Mouse (Mus musculus) T-helper 17 cell (primary cell): ENCODE data around the gene Dync1i1.

Experiments
- in situ Hi-C, 2 experiments: fragments of 300-600 bp; cut with MboI, MseI; formaldehyde crosslinking; loops; 1 replicate in 1 of 2; 2 replicates in 1 of 2; pipeline ENCODE4 v1.15.1; 2025; ENCODE audit warnings: high pct_unique_total_duplicates in 2 of 2

The Dync1i1 gene

DNA sequence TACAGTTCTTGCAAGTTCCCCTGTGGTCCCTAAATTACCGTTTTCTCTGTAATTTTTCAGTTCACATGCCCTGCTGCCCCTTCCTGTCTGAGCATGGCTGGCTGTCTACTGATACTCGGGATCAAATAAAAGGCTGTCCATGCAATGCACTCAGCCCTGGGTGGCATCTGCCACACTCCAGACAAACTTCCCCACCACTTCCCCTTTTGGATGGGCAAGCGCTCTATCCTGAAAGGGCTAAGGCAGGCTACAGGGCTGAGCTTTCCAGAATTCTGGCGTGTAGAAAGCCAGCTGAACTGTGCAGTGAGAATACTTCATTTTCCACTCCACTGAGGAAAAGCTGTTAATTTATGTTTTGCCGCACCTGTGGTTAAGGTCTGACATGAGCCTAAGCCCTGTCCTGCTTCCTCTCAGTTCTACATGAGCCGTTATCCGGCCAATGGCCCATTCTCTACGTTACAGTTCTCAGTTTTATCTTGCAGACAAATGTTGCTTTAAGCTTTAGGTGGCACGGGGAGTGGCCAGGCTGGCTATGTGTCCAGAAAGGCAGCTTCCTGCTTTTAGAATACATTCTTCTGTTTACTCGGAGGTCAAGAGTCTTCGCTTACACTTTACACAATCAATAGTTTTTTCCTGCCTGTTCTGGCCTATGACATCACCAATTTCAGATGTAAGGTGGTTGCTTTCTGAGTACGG lies 321.4 kb downstream of the Dync1i1 start:
- in situ Hi-C loops: no loop called here

DNA sequence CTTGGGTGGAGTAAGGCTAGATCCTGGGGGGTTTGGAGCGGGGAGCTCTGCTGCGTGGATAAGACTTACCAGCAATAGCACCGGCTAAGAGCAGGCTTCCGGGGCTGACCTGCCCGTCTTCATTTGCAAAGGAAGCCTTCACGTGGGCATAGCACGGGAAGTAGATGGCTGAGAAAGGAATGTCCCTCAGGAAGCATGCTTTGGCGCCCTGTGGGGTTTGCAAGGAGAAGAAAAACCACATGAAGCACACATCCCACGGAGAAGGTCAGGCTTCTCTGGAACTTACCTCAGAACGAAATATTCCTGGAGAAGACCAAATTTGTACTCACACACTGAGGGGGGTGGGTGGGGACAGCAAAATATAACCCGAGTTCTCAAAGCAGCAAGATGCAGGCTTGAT lies 327.3 kb downstream of the Dync1i1 start:
- in situ Hi-C loops: no loop called here

DNA sequence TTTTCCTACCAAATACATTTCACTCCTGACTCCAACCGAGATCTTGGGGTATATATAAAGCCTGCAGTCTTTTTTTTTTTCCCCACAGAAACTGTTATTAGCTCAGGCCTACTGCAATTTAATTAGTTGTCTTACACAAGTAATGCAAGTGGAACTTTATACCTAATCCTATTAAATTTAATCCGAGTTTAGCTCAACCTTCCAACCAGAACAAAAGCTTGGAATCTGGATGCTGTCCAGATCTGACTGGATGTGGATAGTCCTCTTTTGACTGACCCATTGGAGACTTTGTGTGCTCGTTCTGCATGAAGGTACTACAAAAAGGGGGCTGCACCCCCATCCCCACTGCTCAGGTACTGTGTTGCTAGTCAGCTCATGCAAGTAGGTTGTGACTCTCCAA lies 328.5 kb downstream of the Dync1i1 start:
- in situ Hi-C loops: no loop called here

DNA sequence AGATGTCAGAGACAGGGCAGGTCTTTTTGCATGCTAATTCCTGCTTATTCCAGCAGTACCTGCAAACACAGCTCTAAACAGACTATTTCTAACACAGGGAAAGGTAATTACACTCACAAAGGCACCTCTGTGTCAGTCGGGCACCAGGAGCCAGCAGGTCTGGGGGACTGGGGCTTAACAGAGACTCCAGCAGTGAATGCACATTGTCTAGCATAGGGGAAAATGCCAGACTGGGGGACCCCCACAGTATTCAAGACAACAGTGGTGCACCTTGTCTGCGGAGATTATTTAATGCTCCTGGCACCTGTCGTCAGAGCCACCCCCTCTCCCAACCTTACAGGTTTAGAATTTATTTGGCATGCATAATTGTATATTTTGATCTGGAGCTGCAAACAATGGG lies 333.1 kb downstream of the Dync1i1 start:
- in situ Hi-C loops: no loop called here

DNA sequence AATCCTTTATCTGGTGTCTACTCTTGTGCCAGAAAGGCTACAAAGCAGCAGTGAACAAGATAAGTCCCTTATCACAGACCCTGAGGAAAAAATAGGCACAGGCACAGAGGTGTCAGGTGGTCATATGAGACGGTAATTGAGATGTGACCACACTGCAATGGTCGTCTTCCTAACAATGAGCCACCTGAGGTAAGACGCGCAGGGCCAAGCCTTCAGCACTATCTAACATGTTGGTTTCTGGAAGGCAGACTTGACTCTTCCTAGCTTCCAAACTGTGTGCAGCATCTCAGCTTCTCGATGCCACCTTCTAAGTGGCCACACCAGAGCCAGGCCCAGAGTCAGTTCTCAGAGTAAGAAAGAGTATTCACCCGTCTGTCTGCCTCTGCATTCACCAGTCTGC lies 341.8 kb downstream of the Dync1i1 start:
- in situ Hi-C loops: loop anchor here (5.0 kb wide), 1 partner anchor 1795 kb away; no protein-coding TSS in a partner anchor

DNA sequence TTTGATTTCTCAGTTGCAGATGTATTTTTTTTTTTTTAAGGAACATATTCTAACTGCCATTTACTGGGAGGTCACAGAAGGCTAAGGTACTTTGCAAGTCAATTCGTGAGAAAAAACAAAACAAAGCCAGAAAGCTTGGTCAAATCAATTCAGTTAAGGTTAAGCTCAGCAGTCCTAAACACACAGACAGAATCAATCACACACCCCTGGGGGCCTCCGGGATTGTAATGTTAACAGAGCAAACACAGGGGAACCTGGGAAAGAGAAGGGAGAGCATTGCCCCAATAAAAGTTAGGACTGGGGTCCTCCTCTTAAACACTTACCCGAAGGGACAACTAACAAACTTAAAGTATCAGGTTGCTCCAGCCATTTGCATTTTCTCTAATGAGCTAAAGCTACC lies 344.6 kb downstream of the Dync1i1 start:
- in situ Hi-C loops: no loop called here

DNA sequence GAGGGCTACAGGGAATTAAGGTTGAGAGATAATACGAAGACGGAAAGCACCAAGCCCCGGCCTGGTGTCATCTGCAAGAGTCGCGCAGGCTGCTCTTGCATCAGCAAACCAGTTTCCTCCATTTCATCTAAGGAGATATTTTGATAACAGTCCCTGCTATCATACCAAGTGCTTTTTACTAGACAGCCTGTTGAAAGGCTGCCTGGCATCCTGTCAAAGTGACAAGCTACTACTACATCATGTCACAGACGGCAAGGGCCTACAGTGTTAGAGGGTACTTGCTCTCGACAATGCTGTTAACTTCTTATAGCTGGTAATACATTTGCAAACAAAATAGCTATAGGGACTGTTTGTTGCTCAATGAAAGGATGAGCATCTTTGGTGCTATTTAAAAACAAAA lies 345.6 kb downstream of the Dync1i1 start:
- in situ Hi-C loops: no loop called here

DNA sequence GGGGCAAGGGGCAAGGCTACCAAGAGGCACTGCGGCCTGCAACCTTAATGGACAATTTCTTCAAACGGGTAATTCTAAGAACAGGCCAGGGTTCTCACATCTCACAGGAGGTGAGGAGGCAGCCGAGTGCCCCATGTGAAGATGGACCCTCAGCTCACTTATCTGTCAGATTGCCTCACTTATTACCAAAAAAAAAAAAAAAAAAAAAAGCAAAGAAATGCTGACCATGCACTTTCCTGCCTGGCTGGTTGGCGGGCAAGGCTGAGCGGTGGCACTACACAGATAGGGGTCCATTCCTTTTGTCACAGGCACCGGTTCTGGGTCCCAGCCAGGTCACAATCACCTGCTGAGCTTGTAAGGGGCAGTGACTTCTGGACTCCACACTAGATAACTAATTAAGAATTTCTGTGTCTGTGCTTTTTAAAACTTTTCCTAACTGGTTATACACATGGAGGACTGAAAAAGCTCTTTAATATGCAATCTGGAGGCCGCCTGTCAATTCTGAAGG lies 350.6 kb downstream of the Dync1i1 start:
- in situ Hi-C loops: no loop called here

DNA sequence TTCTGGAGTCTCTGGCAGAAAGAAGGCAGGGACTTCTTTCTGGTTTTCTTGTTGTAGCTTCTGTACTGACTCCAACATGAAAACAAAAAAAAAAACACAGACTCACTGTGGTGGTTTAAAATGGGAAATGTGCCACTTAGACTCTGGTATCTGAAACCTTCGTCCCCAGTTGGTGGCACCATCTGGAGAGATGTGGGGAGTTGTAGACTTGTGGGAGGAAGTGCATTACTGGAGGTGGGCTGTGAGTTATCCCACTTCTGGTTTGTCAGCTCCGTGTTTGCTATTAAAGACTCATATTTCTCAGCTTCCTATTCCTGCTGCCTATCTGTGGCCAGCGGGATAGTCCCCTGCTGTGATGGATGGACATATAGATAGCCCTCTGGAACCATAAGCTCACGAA lies 351.8 kb downstream of the Dync1i1 start:
- in situ Hi-C loops: no loop called here
